Mouse (Mus musculus) Muller cell, postnatal 12 days (primary cell): ENCODE results near the gene Apoa1.
A peak's percentile ranks its signal among the peaks of the same experiment; 100 is the strongest.

Source experiments
- DNase-seq: peaks from one replicate; pipeline ENCODE4 v3.0.0-alpha.2; 2015; ENCODE audit errors: inconsistent ontology term

The Apoa1 gene

GRCm38 (mm10) chr9:46257546-46257945 lies 29.2 kb downstream of the Apoa1 start:
- no peak for DNase-seq

DNA sequence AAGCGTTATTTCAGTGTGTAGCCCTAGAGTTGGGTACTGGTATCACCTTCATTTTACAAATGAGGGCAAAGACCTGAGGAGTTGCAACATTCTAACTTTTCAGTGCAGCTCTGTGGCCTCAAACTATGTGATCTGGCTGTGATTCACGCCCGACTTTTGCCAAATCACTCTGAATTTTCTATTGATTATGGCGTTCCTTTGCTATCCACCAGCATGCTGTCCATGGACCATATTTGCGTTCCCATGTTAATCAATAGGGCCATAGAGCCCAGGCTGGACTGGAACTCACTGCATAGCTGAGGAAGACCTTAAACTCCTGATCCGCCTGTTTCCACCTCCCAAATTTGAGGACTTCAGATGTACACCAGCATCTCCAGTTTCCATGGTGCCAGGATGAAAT lies 30.7 kb downstream of the Apoa1 start:
- no peak for DNase-seq

GRCm38 (mm10) chr9:46261131-46261530 lies 32.8 kb downstream of the Apoa1 start:
- DNase-seq: no peak

DNA sequence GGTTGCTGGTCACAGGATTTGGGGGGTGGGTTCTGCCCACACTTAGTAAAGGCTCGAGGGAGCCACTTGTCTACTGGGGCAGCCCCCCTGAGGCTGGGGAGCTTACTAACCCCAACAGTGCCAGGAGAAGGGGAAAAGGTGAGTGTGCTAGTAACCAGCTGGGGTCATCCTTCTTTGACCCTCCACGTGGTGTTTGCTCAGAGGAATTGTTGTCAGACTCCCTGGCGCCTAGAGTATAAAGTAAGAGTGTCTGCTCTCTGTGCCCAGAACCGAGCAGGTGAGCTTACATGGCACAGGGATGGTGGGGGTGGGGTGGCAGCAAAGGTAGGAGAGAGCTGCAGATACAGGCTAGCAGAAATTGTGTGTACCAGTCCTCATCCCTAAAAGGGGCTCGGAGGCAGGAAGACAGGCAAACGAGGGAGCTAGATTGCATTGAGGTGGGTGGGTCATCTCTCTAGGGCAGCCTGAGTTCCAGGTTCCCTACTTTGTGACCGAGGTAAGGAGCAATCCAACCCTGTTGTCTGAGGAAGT lies 40.0 kb downstream of the Apoa1 start, which contains the start of gene Apoa5:
Gene Apoa5 (plus strand): TSS at position 291 of the 531 bp plus-strand sequence.
- no peak for DNase-seq

- no peak for DNase-seq
Observed at GRCm38 (mm10) chr9:46269125-46269524, 40.7 kb downstream of the Apoa1 start.

DNA sequence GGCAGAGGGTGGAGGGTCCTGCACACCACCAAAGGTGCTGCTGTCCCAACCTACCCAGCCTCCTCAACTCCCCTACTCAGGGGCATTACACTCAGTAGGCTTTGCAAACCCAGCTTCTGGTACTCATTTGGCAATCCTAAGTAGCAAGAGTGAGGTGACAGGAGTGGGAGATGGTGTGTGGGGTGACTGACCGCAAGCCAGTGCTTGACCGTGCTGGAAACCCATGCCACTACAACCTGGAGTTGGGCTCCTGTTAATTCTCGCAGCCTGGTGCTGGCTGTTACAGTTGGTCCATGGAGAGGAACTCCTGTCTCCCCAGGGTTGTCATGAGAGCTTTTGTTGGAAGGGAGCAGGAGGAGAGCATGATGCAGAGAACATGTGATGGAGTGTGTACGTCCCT lies 42.4 kb downstream of the Apoa1 start:
- no peak for DNase-seq

DNA sequence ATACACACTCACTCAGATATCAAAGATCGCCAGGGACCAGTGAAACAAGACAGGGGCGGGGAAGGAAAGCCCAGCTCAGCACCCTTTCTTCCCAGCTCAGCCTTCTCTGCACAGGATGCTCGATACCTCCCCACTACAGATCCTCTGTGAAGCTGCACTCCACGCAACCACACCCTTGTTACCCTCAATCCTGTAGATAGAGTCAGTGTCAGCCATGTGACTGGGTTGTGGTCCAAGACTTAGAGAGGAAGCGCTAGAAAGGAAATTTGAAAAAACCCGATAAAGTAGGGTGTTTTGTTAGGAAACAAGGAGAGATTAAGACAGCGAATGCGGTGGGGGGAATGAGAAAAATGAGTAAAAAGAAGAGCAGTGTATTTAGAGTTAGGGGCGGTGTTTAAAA lies 43.7 kb downstream of the Apoa1 start:
- no peak for DNase-seq

- peak; percentile 89 for DNase-seq
Observed at GRCm38 (mm10) chr9:46272677-46273454, 44.5 kb downstream of the Apoa1 start, which contains the start of gene Zpr1. TSS of gene Zpr1 (plus strand) at chr9:46273064.

- DNase-seq: no peak
Observed at GRCm38 (mm10) chr9:46274494-46274893, 46.1 kb downstream of the Apoa1 start.
